Mouse (Mus musculus): ENCODE data around the gene Tmem247.

The Tmem247 gene

GRCm38 (mm10) chr17:86913003-86913607 lies 4.0 kb upstream of the Tmem247 start:
- no peak for DNase-seq (ENCODE audit: inconsistent age in 2 of 2, low spot score in 1 of 2)

GRCm38 (mm10) chr17:86915540-86915939 lies 1.6 kb upstream of the Tmem247 start:
- DNase-seq (ENCODE audit: inconsistent age in 2 of 2, low spot score in 1 of 2) = no peak

GRCm38 (mm10) chr17:86918786-86919185 lies 1.6 kb downstream of the Tmem247 start:
- peak; percentile 61 to 81 for DNase-seq (ENCODE audit: inconsistent age in 2 of 2, low spot score in 1 of 2)

GRCm38 (mm10) chr17:86919729-86920128 lies 2.6 kb downstream of the Tmem247 start:
- peak; percentile 74 to 90 for DNase-seq (ENCODE audit: inconsistent age in 2 of 2, low spot score in 1 of 2)

GRCm38 (mm10) chr17:86924679-86925078 lies 7.5 kb downstream of the Tmem247 start:
- DNase-seq (ENCODE audit: inconsistent age in 2 of 2, low spot score in 1 of 2) = no peak

GRCm38 (mm10) chr17:86926836-86927235 lies 9.7 kb downstream of the Tmem247 start:
- no peak for DNase-seq (ENCODE audit: inconsistent age in 2 of 2, low spot score in 1 of 2)

GRCm38 (mm10) chr17:86929355-86929754 lies 12.2 kb downstream of the Tmem247 start:
- DNase-seq (ENCODE audit: inconsistent age in 2 of 2, low spot score in 1 of 2) = no peak

- no peak for DNase-seq (ENCODE audit: inconsistent age in 2 of 2, low spot score in 1 of 2)
Measured at GRCm38 (mm10) chr17:86929981-86930380, 12.8 kb downstream of the Tmem247 start.

- DNase-seq (ENCODE audit: inconsistent age in 2 of 2, low spot score in 1 of 2) = no peak
Measured at GRCm38 (mm10) chr17:86932896-86933295, 15.7 kb downstream of the Tmem247 start.

GRCm38 (mm10) chr17:86937064-86937463 lies 19.9 kb downstream of the Tmem247 start:
- peak in 1 of 2 experiments; percentile 40 for DNase-seq (ENCODE audit: inconsistent age in 2 of 2, low spot score in 1 of 2)

- peak; percentile 94 to 97 for DNase-seq (ENCODE audit: inconsistent age in 2 of 2, low spot score in 1 of 2)
Measured at GRCm38 (mm10) chr17:86937497-86938155, 20.5 kb downstream of the Tmem247 start.

- no peak for DNase-seq (ENCODE audit: inconsistent age in 2 of 2, low spot score in 1 of 2)
Measured at GRCm38 (mm10) chr17:86938683-86939082, 21.5 kb downstream of the Tmem247 start.

- no peak for DNase-seq (ENCODE audit: inconsistent age in 2 of 2, low spot score in 1 of 2)
Measured at GRCm38 (mm10) chr17:86942112-86942511, 25.0 kb downstream of the Tmem247 start.

GRCm38 (mm10) chr17:86943158-86943557 lies 26.0 kb downstream of the Tmem247 start:
- no peak for DNase-seq (ENCODE audit: inconsistent age in 2 of 2, low spot score in 1 of 2)

GRCm38 (mm10) chr17:86946078-86946477 lies 28.9 kb downstream of the Tmem247 start:
- peak in 1 of 2 experiments; percentile 56 for DNase-seq (ENCODE audit: inconsistent age in 2 of 2, low spot score in 1 of 2)

- DNase-seq (ENCODE audit: inconsistent age in 2 of 2, low spot score in 1 of 2) = no peak
Measured at GRCm38 (mm10) chr17:86947840-86948796, 31.0 kb downstream of the Tmem247 start, which contains the start of gene Atp6v1e2. TSS of gene Atp6v1e2 (minus strand) at chr17:86947897.

- peak in 1 of 2 experiments; percentile 42 for DNase-seq (ENCODE audit: inconsistent age in 2 of 2, low spot score in 1 of 2)
Measured at GRCm38 (mm10) chr17:86948801-86949200, 31.7 kb downstream of the Tmem247 start.

- no peak for DNase-seq (ENCODE audit: inconsistent age in 2 of 2, low spot score in 1 of 2)
Measured at GRCm38 (mm10) chr17:86957239-86957638, 40.1 kb downstream of the Tmem247 start.

GRCm38 (mm10) chr17:86957968-86958367 lies 40.8 kb downstream of the Tmem247 start:
- no peak for DNase-seq (ENCODE audit: inconsistent age in 2 of 2, low spot score in 1 of 2)

- DNase-seq (ENCODE audit: inconsistent age in 2 of 2, low spot score in 1 of 2) = peak; percentile 87 to 94
Measured at GRCm38 (mm10) chr17:86961301-86961841, 44.2 kb downstream of the Tmem247 start.

GRCm38 (mm10) chr17:86962297-86962893 lies 45.2 kb downstream of the Tmem247 start:
- peak; percentile 94 to 97 for DNase-seq (ENCODE audit: inconsistent age in 2 of 2, low spot score in 1 of 2)

Measured in adrenal gland, adult (tissue).